Mouse (Mus musculus) NIH3T3 (cell line): ENCODE results near the gene Phc3.

Experiments used
- DNase-seq: peaks from one replicate; pipeline ENCODE4 v3.0.0-alpha.2; 2012; ENCODE audit warnings: low read depth

The Phc3 gene

DNA sequence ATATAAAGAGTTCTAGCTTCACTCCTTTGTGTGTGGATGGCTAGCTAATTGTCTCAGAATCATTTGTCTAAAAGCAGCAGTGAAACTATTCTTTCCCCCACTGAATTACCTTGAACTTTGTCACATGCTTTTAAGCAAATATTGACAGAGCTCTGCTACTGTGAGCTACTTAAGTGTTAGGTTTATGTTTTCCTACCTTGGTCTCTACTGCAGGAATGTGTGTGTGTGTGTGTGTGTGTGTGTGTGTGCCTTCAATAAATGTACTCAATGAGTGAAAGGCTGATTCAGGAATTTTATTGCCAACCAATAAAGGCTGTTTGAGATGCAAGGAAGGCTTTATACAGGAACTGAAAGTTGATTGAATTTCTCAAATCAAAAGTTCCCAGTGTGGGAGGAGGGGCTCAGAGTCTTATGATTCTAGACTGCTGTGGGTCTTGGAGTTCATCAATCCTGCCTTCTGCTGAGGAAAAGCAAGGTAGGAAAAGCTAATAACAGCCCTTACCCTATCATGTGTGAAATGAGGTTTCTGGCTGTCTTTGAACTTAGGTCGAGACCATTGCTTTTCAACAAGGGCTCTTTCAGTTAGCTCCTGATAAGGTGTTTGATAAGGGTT, 7.9 kb upstream of the Phc3 start:
- DNase-seq, result no peak

DNA sequence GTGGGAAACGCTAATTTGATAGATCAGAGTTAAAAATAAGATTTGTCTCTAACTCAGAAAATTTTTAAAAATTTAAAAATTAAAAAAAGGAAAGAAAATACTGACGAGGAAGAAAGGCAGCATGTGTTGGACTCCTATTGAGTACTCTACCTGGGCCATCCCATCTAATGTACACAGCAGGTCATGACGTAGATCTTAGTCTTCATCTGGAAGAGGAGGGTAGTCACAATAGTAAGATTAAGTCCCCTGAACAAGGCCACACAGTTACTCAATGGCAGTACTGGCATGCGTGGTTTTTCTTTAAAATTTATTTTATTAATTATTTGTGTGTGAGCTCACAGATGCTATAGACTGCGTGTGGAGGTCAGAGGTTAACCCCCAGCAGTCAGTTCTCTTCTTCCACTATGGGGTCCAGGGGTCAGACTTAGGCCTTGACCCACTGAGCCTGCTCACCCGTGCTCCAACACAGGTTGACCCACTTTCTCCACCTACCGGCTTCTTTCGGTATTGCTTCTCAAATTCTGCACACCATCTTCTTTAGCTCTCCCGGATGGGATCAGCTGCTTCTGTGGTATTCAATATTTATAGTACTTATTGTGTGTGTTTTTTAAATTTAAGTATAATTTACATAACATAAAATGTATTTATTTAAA, 6.0 kb upstream of the Phc3 start:
- peak; percentile 75 for DNase-seq

DNA sequence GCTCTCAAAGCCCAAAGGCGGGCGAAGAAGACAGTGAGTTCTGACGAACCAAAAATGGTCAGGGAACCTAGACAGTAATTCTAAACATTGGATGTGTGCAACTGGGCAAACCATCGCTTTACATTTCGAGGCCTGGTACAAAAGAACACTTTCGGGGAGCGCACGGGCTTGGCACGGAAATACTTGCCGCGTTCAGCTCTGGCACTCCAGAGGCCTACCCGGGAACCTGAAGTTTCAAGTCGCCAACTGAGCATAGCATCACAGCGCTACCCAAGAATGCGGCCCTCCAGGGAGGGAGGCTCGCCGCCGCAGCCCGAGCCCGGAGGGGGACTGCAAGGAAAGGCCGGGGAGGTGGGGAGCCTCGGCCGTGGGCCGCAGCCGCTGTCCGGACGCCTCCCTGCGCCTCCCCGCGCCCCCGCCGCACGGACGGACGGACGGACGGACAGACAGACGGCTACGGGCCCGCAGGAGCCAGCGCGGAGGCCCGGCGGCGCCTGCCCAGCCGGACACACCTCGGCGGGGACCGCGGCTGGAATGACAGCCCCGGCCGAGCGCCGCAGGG, 603 bp downstream of the Phc3 start:
- peak; percentile 72 for DNase-seq

DNA sequence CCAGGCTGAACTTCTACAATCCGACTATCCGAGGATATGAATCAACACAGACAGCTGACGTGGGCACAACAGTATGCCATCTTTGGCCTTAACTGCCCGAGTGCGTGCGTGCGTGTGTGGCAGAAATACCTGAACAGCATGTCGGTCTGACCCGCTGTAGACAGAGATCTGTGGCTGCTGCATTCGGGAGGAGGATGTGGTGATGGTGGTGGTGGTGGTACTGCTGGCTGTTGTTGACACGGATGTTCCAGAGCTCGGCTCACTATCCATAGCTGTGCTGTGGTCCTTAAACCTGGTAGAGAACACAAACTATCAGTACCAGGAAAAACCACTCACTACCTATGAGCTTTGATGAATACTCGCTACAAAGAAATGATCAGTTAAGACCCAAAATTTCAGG, 3.6 kb downstream of the Phc3 start:
- DNase-seq, result no peak

DNA sequence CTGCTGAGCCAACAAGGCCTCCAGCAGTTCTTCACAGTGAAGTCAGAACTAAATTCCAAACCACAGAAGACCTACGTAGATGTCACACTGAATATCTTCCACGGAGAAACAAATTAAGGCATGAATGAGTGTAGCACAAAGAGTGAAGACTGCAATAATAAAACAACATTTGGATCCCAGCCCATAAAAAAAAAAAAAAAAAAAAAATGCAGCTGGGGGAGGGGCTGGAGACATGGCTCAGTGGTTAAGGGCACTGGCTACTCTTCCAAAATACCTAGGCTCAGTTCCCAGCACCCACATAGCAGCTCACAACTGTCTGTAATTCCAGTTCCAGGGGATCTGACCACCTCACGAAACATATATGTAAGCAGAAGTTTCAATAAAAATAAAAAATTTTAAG, 5.0 kb downstream of the Phc3 start:
- DNase-seq, result no peak

DNA sequence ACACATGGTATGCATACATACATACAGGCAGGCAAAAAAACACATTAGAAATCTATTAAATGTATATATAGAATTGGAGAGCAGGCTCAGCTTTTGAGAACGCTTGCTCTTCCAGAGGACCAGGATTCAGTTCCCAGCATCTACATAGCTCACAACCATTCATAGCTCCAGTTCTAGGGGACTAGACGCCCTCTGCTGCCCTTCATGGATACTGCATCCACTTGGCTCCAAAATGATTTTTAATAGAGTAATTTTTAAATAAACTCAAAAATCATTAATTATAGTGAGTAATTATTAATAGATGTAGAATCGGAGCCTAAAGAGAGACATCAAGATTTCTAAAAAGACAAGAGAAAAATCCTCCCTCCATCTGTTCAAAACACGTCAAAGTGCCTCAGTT, 6.1 kb downstream of the Phc3 start:
- DNase-seq, result peak; percentile 16

DNA sequence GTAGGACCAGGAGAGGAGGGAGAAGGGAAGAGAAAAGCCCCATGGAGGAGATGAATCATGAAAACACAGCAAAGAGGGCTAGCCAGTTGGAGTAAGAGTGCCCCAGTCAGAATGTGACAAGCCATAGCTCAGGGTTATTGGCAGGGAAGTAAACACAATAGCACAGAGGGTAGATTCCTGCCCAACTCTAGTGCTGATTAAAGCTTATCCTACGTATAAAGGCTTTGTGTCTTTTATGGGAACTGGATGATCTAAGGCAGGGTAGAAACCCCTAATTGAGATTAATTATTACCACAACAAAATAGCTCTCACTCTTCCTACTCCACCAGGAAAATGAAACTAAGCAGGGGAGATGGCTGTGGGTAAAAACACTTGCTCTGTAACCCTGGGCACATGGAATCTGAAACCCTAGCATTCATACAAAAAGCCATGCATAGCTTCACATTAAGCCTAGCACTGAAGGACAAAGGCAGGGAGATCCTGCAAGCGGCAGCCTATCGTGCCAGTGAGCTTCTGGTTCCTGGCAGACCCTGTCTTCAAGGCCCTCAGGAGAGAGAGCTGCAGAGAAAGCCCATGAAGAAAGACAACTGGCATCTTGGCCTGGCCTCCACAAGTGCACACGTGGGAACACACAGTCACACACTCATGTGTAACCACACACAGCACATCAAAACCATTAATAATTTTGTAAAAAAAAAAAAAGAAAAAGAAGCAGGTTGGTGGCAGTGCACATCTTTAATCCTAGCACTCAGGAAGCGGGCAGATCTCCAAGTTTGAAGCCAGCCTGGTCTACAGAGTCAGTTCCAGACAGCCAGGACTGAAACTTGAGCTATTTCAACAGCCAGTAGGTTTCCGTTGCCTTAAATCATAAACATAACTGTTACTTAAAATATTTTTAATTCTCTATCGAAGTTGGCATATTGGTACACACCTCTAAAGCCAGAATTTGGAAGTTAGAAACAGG, 9.1 kb downstream of the Phc3 start:
- peak; percentile 41 for DNase-seq

DNA sequence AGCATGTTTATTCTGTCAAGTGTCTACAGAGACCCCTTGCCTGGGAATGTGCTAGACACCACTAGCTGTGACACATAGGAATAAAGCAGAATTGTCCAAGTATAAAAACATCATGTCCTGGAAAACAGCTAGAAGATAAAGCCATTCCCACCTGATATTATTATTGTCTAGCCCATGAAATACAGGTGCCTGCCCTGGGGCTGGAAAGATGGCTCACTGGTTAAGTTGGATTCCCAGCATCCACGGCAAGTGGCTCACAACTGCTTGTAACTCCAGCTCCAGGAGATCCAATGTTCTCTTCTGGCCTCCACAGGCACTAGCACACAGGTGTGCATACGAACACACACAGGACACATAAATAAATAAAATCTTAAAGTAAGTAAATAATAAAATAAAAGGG, 10.5 kb downstream of the Phc3 start:
- DNase-seq, result no peak

DNA sequence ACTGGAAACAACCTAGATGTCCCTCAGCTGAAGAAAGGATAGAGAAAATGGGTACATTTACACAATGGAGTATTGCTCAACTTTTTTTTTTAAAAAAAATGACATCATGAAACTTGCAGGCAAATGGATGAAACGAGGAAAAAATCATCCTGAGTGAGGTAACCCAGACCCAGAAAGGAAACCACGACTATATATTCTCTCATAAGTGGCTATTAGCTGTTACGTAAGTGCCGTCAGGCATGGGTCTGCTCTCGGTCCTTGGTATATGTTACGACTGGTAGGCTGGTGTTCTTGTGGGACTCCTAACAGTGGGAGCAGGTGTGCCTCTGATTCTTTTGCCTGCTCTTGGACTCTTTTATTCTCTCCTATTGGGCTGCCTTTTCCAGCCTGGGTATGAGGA, 12.9 kb downstream of the Phc3 start:
- no peak for DNase-seq

DNA sequence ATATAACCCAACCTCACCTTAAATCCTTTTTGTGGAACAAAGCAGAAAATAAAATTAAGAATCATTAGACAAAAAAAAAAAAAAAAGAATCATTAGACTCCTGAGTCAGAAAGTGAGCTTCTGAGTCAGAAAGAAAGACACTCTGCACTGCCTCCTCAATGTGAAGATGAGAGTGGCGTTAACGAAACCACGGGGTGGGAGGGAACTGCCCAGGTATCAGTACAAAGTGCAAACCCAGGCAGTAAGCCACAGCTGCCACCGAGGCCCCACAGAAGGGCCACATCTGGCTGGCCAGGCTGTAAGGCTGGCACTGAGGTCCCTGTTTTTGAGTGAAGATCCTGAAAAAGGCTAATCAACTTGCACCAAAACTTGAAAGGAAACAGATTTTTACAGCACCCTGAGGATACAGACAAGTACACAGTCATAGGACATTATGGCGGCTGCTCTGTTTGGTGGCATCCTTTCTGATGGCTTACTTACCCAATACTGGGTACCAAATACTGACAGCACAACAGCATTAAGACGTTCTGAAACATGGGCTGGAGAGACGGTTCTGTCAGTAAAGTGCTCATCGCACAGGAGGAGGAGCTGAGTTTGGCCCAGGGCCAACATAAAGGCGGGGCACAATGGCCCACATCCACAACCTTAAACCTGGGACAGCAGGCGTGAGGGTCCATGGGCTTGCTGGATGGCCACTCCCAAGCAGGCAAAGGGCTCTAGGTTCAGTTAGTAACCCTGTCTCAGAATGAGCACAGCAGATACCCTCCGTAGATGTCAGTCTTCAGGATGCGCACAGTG, 16.7 kb downstream of the Phc3 start:
- DNase-seq, result peak; percentile 9

DNA sequence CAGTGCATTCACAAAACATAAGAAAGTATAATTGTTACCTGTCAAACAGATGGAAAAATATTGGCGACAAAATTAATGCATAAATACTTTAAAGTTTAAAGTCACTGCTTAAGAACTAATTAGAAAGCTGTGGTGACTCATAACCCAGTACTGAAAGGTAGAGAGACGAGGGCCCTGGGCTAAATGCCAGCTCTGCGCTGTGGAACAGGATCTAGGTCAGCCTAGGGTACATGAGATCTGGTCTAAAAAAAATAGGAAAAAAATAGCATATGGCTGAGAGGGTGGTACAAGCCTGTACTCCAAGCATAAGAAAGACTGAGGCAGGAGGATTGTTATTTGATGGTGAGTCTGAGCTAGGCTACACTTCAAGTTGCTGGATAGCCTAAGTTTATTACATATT, 17.6 kb downstream of the Phc3 start:
- DNase-seq, result peak; percentile 17

DNA sequence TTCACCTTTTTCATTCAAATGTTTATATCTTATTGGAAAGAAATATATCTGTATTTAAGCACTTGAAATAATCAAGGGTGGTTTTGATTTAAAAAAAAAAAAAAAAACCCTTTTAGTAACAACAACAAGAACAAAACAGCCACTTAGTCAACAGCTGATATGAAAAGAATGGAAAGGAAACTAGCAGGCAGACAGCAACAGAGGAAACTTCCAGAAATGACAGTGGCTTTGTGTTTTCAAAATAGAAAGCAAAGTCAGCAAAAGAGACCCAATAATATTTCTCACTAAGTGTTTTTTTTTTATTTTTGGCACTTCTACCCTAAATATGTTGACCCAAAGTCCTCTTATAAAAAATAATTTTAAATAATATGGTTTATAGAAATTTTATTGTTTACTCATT, 34.8 kb downstream of the Phc3 start:
- DNase-seq, result no peak

DNA sequence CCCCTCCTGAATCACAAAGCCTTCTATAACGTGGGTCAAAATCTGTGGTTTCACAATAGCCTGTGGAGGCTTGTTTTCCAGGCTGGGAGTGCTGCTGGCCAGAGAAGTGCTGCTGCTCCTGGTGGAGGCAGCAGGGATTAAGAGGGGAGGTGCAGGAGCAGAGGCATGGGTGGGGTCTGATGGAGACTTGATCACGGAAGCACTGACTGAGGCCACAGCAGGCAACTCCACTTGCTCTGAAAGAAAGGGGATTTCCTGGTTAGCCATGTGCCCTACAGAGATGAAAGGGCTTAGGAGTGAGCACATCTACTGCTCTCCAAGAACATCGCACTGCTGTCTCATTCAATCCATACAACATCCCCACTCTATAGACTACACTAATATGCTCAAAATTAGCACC, 39.4 kb downstream of the Phc3 start:
- peak; percentile 31 for DNase-seq

DNA sequence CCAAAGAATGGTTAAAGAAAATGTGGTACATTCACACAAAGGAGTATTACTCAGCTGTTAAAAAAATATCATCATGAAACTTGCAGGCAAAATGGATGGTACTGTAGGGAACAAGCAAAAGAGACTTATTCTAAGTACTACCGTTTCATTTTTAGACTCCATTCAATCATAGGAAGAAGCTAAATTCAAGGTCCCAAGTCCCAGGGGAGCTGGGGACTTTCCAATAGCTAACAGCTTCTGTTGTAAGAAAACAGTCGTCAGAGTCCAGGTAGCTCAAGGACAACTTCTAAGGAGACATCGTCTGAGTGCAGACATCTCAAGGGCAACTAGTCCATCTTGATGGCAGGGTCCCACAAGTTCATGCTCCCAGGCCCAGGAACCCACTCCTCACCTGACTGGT, 41.6 kb downstream of the Phc3 start:
- DNase-seq, result no peak

DNA sequence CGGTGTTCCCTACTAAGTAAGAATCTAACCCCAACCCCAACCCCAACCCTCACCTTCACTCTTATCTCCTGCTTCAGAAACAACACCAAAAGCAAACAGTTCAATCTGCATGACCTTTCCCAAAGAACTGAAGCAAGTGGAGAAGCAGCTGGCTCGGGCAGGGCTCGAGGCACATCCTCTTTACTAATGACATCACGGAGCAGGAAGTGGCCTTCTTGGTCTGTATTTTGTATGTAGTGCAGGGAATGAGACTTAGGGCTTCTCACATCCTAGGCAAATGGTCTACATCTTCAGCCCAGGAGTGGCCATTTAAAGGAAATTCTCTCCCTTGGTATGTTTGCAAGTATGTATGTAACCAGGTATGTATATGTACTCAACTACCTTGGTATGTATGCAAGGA, 52.1 kb downstream of the Phc3 start:
- DNase-seq, result no peak

DNA sequence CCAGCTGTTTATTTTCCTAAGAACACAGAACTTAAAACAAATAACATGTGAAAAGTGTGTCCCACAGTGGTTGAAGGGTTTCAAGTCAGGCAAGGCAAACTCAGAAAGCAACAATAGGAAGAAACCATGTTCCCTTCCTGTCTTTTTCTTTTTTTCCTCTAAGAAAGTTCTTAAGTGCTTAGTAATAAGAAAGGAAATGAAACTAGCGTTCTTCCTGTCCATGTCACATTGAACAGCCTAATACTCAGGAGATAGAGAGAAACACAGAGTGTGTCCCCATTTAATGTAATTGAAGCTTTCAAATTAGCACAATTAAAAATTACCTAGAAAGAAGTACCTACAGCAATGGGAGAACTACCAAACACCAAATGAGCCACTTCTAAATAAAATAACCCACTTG, 64.6 kb downstream of the Phc3 start:
- no peak for DNase-seq

DNA sequence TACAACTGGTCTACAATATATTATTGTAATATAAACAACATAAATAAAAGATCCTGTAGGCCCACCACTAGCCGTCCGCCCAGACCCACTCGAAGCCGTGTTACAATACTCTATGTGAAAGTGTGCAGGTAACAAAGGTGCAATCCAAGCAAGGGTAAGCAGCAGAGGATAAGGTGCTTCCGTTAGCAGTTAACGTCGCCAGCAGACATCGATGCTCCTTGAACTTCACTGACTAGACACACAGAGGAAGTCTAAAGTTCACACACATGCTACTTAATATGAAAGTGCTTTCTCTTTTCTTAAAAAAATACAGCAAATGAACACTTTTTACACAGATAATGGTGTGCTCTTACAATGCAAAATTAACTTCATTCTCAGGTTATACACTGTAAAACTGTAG, 69.8 kb downstream of the Phc3 start:
- DNase-seq, result no peak

DNA sequence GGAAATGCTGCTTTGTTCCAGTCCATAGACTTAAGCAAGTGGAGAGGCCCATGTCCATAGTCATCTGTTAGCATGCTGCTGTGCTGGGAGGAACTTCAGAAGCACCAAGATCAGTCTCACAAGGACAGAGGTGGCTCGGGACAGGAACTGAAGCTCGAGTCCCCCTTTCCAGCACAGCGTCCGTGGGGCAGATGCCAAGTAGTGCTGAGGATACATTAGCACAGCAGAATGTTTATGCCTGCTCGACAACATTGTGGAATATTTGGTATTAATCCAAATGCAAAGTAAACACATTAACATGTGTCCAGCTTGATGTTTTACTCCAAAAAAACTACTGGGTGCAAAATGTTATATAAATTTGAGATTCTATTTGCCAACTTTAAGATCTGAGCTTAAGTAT, 72.5 kb downstream of the Phc3 start:
- DNase-seq, result no peak

DNA sequence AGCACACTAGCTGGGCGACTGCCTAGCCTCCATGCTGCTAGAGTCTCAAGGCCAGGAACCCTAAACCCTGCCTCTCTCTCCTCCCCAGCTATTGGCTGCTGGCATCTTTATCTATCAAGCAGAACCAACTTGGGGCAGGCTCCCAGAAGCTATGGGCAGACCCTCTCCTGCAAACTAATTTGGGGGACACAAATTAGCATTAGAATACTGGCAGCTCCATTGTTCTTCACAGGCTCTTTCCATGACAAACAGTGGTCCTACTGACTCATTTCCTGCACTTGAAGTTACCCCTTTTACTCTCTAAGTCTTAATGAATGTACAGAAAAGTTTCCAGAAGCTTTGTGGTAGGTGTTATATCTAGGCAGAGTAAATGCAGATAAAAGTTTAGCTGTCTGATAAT, 80.2 kb downstream of the Phc3 start:
- no peak for DNase-seq

DNA sequence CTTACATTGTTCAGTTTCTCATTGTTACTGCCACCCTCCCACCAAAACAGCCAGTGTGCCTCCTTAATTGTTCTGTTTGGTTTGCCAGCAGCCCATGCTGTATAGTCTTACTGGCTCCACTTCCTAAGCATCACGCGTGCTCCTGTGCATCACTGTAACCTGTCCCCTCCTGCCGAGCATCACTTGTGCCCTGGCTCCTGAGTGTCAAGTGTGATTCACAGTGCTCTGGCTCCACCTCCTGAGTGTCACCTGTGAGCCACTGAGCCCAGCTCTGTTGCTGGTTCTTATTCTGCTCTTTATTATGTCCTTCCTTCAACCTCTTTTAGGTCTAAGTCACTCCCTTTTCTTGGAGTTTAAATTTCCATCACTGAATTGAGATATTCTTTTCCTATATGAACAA, 81.8 kb downstream of the Phc3 start:
- DNase-seq, result no peak

DNA sequence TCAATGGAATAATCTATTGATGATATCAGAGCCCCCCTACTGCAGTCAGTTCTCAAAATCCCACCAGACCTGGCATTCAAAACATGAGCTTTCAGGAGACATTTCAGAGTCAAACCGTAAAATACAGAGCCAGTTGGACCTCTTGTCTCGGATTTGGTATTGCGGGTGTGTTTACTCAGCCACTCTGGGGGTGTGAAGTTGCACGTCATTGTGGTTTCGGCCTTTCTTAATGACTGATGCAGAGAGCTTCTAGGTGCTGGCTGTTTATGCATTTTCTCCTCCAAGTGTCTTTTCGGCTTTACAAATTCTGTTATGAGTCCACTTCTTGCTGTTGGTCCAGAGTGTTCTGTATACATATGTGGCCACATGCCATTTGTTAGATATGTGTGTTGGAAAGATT, 92.5 kb downstream of the Phc3 start:
- DNase-seq, result no peak

DNA sequence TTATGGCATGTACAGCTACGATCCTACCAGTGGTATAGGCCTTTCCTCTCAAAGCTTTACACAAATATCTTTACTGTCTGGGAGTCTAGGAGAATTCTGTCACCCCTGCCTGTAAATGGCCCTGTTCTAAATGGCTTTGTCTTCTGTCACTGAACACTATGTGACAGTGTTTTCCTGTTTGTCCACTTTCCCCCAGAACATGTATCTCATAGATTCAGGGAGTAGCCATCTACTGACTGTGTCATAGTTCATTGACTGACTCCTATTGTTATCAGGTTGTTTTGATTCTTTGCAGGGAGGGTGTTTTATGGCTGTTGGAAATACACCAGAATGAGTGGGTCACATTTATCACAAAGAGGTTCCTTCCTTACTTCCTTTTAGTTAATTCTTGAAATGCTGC, 99.2 kb downstream of the Phc3 start:
- no peak for DNase-seq
